Mouse (Mus musculus): Measurements from ENCODE around the gene Chmp1a.

- no peak for TF ChIP-seq POLR2A (IDR thresholded peaks at IDR 0.05; ENCODE audit: insufficient read depth, low read length)
- no peak for TF ChIP-seq CTCF (IDR thresholded peaks at IDR 0.05; ENCODE audit: low read depth, low read length)
- no peak for TF ChIP-seq EP300 (IDR thresholded peaks at IDR 0.05; ENCODE audit: insufficient read depth, low read depth, low read length)
Measured at GRCm38 (mm10) chr8:123181391-123181790, 31.2 kb downstream of the Chmp1a start.

Data from ES-Bruce4 (cell line).